Mouse (Mus musculus): ENCODE data around the gene Olfr313. TPM values are rescaled to one million over a fixed set of nuclear protein-coding genes. Genes with fewer than 3 reads are reported as not detected.
"Not testable (repeated sequence)": the region's sequence is repeated elsewhere in the genome, so short reads cannot be mapped to it uniquely, and the experiment has no call there.

Gene Olfr313
- not detected in 2 replicates for total RNA-seq (2017)

GRCm38 (mm10) chr11:58814700-58815099 lies at the start of gene Olfr313:
Gene Olfr313 (plus strand): TSS chr11:58815000.
- ATAC-seq (ENCODE audit: extremely low read depth, insufficient number of reproducible peaks, low FRiP score, poor library complexity, severe bottlenecking) = not testable (repeated sequence)

GRCm38 (mm10) chr11:58772888-58773287 lies 41.9 kb upstream of the Olfr313 start, which contains the start of gene Olfr315:
Gene Olfr315 (plus strand): TSS chr11:58773188.
- no peak for ATAC-seq (ENCODE audit: extremely low read depth, insufficient number of reproducible peaks, low FRiP score, poor library complexity, severe bottlenecking)

- no peak for ATAC-seq (ENCODE audit: extremely low read depth, insufficient number of reproducible peaks, low FRiP score, poor library complexity, severe bottlenecking)
Measured at GRCm38 (mm10) chr11:58782480-58783089, 32.2 kb upstream of the Olfr313 start, which contains the start of gene Olfr314. Gene Olfr314 (plus strand): TSS chr11:58782952.

GRCm38 (mm10) chr11:58784182-58784581 lies 30.6 kb upstream of the Olfr313 start:
- no peak for ATAC-seq (ENCODE audit: extremely low read depth, insufficient number of reproducible peaks, low FRiP score, poor library complexity, severe bottlenecking)

GRCm38 (mm10) chr11:58787651-58788050 lies 27.1 kb upstream of the Olfr313 start:
- no peak for ATAC-seq (ENCODE audit: extremely low read depth, insufficient number of reproducible peaks, low FRiP score, poor library complexity, severe bottlenecking)

- ATAC-seq (ENCODE audit: extremely low read depth, insufficient number of reproducible peaks, low FRiP score, poor library complexity, severe bottlenecking) = no peak
Measured at GRCm38 (mm10) chr11:58788346-58788745, 26.5 kb upstream of the Olfr313 start.

GRCm38 (mm10) chr11:58789532-58789931 lies 25.3 kb upstream of the Olfr313 start:
- ATAC-seq (ENCODE audit: extremely low read depth, insufficient number of reproducible peaks, low FRiP score, poor library complexity, severe bottlenecking) = peak; percentile 40; the same call in 1 of the 2 replicates

GRCm38 (mm10) chr11:58790053-58790452 lies 24.7 kb upstream of the Olfr313 start:
- ATAC-seq (ENCODE audit: extremely low read depth, insufficient number of reproducible peaks, low FRiP score, poor library complexity, severe bottlenecking) = peak; percentile 73

- no peak for ATAC-seq (ENCODE audit: extremely low read depth, insufficient number of reproducible peaks, low FRiP score, poor library complexity, severe bottlenecking)
Measured at GRCm38 (mm10) chr11:58790646-58791045, 24.2 kb upstream of the Olfr313 start.

GRCm38 (mm10) chr11:58795856-58796255 lies 18.9 kb upstream of the Olfr313 start:
- ATAC-seq (ENCODE audit: extremely low read depth, insufficient number of reproducible peaks, low FRiP score, poor library complexity, severe bottlenecking) = no peak

- no peak for ATAC-seq (ENCODE audit: extremely low read depth, insufficient number of reproducible peaks, low FRiP score, poor library complexity, severe bottlenecking)
Measured at GRCm38 (mm10) chr11:58796850-58797249, 17.9 kb upstream of the Olfr313 start.

GRCm38 (mm10) chr11:58799747-58800146 lies 15.1 kb upstream of the Olfr313 start:
- no peak for ATAC-seq (ENCODE audit: extremely low read depth, insufficient number of reproducible peaks, low FRiP score, poor library complexity, severe bottlenecking)

- ATAC-seq (ENCODE audit: extremely low read depth, insufficient number of reproducible peaks, low FRiP score, poor library complexity, severe bottlenecking) = no peak
Measured at GRCm38 (mm10) chr11:58801558-58802228, 13.1 kb upstream of the Olfr313 start, which contains the start of gene Fam183b. Gene Fam183b (minus strand): TSS chr11:58801960.

- ATAC-seq (ENCODE audit: extremely low read depth, insufficient number of reproducible peaks, low FRiP score, poor library complexity, severe bottlenecking) = no peak
Measured at GRCm38 (mm10) chr11:58803871-58804270, 10.9 kb upstream of the Olfr313 start.

GRCm38 (mm10) chr11:58804393-58804792 lies 10.4 kb upstream of the Olfr313 start:
- ATAC-seq (ENCODE audit: extremely low read depth, insufficient number of reproducible peaks, low FRiP score, poor library complexity, severe bottlenecking) = no peak

- no peak for ATAC-seq (ENCODE audit: extremely low read depth, insufficient number of reproducible peaks, low FRiP score, poor library complexity, severe bottlenecking)
Measured at GRCm38 (mm10) chr11:58812001-58812400, 2.8 kb upstream of the Olfr313 start.

- no peak for ATAC-seq (ENCODE audit: extremely low read depth, insufficient number of reproducible peaks, low FRiP score, poor library complexity, severe bottlenecking)
Measured at GRCm38 (mm10) chr11:58815676-58816075, 876 bp downstream of the Olfr313 start.

GRCm38 (mm10) chr11:58828937-58829336 lies 14.1 kb downstream of the Olfr313 start, which contains the start of gene Olfr312:
Gene Olfr312 (plus strand): TSS chr11:58829237.
- not testable (repeated sequence) for ATAC-seq (ENCODE audit: extremely low read depth, insufficient number of reproducible peaks, low FRiP score, poor library complexity, severe bottlenecking)

GRCm38 (mm10) chr11:58829764-58830163 lies 15.0 kb downstream of the Olfr313 start:
- ATAC-seq (ENCODE audit: extremely low read depth, insufficient number of reproducible peaks, low FRiP score, poor library complexity, severe bottlenecking) = no peak

GRCm38 (mm10) chr11:58832541-58832940 lies 17.7 kb downstream of the Olfr313 start:
- ATAC-seq (ENCODE audit: extremely low read depth, insufficient number of reproducible peaks, low FRiP score, poor library complexity, severe bottlenecking) = not testable (repeated sequence)
